Mouse (Mus musculus): ENCODE results near the gene Nlgn3. TPM values are rescaled to one million over a fixed set of nuclear protein-coding genes. Genes with fewer than 3 reads are reported as not detected.
A peak's percentile ranks its signal among the peaks of the same experiment; 100 is the strongest.
"Not testable (repeated sequence)": the region's sequence is repeated elsewhere in the genome, so short reads cannot be mapped to it uniquely, and the experiment has no call there.

The Nlgn3 gene
- total RNA-seq, 2 experiments from 2014 or later = 0.06 to 0.18 TPM

DNA sequence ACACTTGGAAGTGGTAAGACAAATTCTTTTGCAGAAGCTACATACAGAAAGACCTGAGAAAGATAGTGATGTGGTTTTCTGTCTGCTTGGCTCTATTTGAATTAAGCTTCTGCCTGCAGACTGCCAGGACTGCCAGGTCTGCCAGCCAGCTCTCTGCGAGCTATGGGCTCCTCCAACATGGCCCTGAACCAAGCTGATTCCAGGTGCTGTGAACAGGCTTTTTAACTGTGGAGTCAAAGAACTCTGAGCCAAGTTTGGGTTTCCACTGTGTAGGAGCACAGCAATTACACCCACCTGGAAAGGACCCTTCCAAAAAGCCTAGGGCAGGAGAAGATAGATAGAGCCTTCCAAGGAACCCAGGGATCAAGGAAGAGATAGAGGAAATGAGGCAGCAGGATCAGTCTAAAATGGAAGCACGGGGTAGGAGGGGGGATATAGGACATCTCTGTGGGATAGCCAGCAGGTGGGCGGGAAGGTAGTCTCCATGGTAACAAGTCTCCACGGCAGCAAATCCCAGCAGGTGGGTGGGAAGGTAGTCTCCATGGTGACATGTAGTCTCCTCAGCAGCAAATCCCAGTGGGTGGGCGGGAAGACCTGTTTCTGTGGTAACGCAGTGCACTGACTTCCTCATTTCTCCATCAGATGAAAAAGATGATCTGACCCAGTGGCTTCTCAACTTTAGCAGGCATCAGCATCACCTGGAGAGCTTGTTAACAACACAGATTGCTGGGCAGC is 14.8 kb downstream of the Nlgn3 start:
- no peak for DNase-seq
- H3K4me3 ChIP-seq = no peak overlapping the region
- no peak overlapping the region for H3K27ac ChIP-seq
- TF ChIP-seq CTCF (IDR thresholded peaks at IDR 0.05) = no peak
- intact Hi-C loops (cut with DNase I) = no loop called here

- no peak overlapping the region for H3K4me3 ChIP-seq
- intact Hi-C loops (cut with DNase I) = no loop called here
- no peak for TF ChIP-seq CTCF (IDR thresholded peaks at IDR 0.05)
Observed at GRCm38 (mm10) chrX:101319775-101320174, 20.8 kb downstream of the Nlgn3 start.

DNA sequence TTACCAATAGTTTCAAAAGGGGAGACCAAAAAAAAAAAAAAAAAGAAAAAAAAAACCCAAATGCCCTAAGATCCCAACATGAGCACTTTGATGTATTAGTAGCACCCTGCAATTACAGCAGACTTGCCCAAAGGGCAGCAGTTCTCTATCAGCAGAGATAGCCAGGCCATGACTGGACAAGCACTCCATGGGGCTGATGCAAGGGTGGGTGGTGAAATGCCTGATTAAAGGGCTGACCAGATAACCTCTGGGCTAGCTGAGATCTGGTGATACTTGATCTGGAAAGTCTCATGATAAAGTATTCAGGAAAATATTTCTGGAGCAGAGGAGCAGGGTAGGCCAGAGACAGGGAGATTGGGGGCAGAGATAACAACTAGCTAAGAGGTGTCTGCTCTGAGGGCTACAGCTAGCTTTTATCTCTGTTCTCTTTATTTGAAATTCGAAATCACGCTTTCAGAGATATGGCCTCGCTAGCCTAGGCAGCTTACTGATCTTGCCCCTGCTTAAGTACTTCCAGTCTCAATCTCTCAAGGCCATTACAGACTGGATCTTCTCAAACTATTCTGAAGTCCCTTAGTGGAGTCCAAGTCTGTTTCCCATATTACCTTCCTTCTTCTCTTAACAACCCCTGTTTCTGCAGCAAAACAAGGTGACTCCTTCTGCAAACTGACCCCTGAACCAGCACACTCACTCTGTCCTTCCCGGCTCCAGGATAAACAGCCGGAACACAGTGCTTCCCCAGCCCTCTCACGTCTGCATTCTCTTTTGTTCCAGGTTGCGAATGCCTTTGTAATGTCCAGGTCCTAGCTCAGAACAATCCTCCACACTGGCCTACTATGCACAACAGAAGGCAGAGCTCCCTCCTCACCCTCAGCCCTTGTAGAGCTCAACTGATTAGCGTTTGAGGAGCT is 27.3 kb downstream of the Nlgn3 start:
- TF ChIP-seq CTCF (IDR thresholded peaks at IDR 0.05) = no peak
- Histone ChIP-seq H3K27ac (no peak overlapping the region), H3K4me3 (no peak overlapping the region)
- intact Hi-C loops (cut with DNase I) = no loop called here
- no peak for DNase-seq

More at GRCm38 (mm10) chrX:101319775-101320174, 20.8 kb downstream of the Nlgn3 start:
- no peak for DNase-seq
- H3K27ac ChIP-seq = no peak overlapping the region

GRCm38 (mm10) chrX:101329372-101330028 is 30.5 kb downstream of the Nlgn3 start:
- TF ChIP-seq CTCF (IDR thresholded peaks at IDR 0.05) = peak; percentile 88
- Histone ChIP-seq H3K4me3 (no peak overlapping the region), H3K27ac (peak overlapping the region; percentile 43; the same call in 1 of the 2 replicates)
- DNase-seq = peak; percentile 57
- intact Hi-C loops (cut with DNase I) = loop anchor here (1.0 to 5.0 kb wide), 2 partner anchors 88 to 198 kb away; no protein-coding TSS in a partner anchor

DNA sequence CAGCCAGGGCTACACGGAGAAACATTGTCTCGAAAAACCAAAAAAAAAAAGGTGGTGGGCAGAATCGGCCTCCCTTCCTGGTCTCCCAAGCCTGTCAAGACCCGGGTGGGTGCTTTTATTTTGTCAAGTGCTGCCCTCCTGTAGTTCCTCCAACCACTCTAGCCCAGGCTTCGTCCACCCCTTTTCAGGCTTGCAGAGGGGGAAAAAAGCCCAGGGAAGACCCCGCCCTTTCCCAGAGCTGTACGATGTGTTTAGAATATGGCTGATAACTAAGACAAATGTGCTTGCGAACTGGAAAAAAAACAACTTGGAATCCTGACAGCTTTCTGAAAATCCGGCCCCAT is 33.0 kb downstream of the Nlgn3 start:
- no peak for TF ChIP-seq CTCF (IDR thresholded peaks at IDR 0.05)
- DNase-seq = no peak
- H3K27ac ChIP-seq = peak overlapping the region; percentile 95
- peak overlapping the region; percentile 72 for H3K4me3 ChIP-seq
- intact Hi-C loops (cut with DNase I) = loop anchor here (2.0 to 5.0 kb wide), 2 partner anchors 77 to 85 kb away; partner anchors contain the start of gene Foxo4

- H3K4me3 ChIP-seq = peak overlapping the region; percentile 72
- TF ChIP-seq CTCF (IDR thresholded peaks at IDR 0.05) = no peak
- peak overlapping the region; percentile 95 for H3K27ac ChIP-seq
- intact Hi-C loops (cut with DNase I) = loop anchor here (2.0 to 5.0 kb wide), 2 partner anchors 78 to 85 kb away; partner anchors contain the start of gene Foxo4
- DNase-seq = peak; percentile 90
Observed at GRCm38 (mm10) chrX:101332375-101333211, 33.6 kb downstream of the Nlgn3 start.

DNA sequence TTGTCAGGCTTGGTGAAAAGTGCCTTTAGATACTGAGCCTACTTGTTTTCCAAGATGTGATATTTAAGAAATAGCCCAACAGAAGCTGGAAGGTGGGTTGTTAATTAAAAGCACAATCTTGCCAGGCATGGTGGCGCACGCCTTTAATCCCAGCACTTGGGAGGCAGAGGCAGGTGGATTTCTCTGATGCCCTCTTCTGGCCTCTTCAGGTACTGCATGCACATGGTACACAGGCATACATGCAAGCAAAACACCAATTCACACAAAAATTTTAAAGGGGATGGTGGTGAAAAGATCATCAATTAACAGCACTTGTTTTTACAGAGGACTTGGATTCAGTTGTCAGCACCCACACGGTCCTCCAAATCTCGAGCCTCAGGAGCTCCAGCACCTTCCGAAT is 35.6 kb downstream of the Nlgn3 start:
- intact Hi-C loops (cut with DNase I) = loop anchor here (5.0 kb wide), 1 partner anchor 83 kb away; no protein-coding TSS in a partner anchor
- Histone ChIP-seq H3K4me3 (no peak overlapping the region), H3K27ac (no peak overlapping the region)
- DNase-seq = peak; percentile 16
- TF ChIP-seq CTCF (IDR thresholded peaks at IDR 0.05) = peak; percentile 55

DNA sequence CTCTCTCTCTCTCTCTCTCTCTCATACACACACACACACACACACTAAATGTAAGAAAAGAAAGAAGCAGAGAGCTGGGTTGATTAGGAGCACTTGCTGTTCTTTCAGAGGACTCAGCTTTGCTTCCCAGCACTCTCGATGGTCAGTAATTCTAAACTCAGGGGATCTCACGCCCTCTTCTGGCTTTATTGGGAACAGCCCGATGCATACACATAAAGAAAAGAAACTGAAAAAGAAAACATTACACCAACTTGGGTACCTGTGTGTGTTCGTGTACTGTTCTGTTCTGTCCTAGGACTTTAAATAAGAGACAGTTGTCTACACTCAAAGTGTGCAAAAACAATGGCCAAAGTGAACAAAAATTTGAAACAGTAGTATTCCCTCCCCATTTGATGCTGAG is 39.7 kb downstream of the Nlgn3 start:
- intact Hi-C loops (cut with DNase I) = no loop called here
- DNase-seq = no peak
- H3K4me3 ChIP-seq = no peak overlapping the region
- no peak overlapping the region for H3K27ac ChIP-seq
- no peak; the same call in 1 of the 2 replicates for TF ChIP-seq CTCF (IDR thresholded peaks at IDR 0.05)

DNA sequence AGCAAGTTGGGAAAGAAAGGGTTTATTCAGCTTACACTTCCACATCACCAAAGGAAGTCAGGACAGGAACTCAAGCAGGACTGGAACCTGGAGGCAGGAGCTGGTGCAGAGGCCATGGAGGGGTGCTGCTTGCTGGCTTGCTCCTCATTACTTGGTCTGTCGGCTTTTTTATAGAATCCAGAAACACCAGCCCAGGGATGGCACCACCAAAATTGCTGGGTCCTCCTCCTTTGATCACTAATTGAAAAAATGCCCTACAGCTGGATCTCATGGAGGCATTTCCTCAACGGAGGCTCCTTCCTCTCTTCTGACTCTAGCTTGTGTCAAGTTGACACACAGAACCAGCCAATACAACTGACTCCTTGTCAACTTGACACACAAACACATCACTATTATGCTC is 43.9 kb downstream of the Nlgn3 start:
- H3K27ac ChIP-seq; H3K4me3 ChIP-seq; intact Hi-C loops (cut with DNase I); DNase-seq: not testable (repeated sequence)

DNA sequence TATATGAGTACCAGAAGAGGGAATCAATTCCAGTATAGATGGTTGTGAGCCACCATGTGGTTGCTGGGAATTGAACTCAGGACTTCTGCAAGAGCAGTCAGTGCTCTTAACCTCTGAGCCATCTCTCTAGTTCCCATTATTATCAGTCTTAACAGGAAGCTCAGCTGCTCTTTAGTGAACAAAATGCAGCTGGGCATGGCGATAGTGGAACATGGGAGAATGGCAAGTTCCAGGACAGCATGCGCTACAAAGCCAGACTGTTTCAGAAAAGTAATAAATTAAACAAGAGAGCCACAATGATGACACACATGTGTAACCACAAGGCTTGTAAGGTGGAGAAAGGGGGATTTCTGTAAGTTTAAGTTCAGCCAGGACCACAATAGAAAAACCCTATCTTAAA is 46.5 kb downstream of the Nlgn3 start:
- no peak for DNase-seq
- no peak for TF ChIP-seq CTCF (IDR thresholded peaks at IDR 0.05)
- Histone ChIP-seq H3K4me3 (no peak overlapping the region), H3K27ac (no peak overlapping the region)
- intact Hi-C loops (cut with DNase I) = no loop called here

DNA sequence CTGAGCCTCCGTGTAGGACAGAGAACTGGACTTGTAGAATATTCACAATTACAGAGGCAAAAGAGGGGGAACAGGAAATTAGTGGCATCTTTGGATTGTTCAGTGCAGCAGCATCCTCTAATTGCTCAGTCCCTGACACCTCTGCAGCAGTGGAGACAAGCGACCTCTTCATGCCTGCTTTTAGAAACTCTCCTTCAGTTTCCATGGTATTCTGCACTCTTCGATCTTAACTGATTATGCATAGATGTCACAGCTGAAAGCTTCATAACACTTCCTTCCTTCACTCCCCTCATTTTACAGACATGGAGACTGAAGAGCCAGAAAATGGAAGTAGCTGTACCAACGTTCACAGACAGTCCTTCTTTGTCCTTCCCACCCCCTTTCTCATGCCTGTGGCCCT is 47.5 kb downstream of the Nlgn3 start:
- TF ChIP-seq CTCF (IDR thresholded peaks at IDR 0.05) = no peak
- intact Hi-C loops (cut with DNase I) = no loop called here
- no peak overlapping the region for H3K4me3 ChIP-seq
- no peak overlapping the region for H3K27ac ChIP-seq
- no peak for DNase-seq

DNA sequence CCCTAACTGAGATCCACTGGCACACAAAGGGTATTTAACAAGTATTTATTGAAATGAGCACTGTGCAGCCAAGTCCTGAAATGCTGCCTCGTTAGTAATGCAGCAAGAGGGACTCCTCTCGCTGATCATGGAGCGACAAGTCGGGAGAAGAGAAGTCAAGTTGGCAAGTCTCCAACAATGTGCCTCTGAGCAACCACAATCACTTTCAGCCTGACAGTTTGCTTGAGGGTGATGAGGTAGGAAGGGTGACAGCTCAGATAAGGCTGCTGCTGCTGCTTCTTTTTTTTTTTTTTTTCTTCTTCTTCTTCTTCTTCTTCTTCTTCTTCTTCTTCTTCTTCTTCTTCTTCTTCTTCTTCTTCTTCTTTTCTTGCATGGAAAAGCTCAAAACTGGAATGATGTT is 52.2 kb downstream of the Nlgn3 start:
- H3K27ac ChIP-seq = no peak overlapping the region
- no peak for DNase-seq
- intact Hi-C loops (cut with DNase I) = no loop called here

More for the DNA sequence above, 52.2 kb downstream of the Nlgn3 start:
- TF ChIP-seq CTCF (IDR thresholded peaks at IDR 0.05) = no peak
- H3K4me3 ChIP-seq = no peak overlapping the region

Data from gastrocnemius, adult 2 months (tissue).